Mouse (Mus musculus) G1E (cell line): Measurements from ENCODE around the gene Rtn4ip1.

ENCODE experiments used
- CTCF ChIP-seq: IDR thresholded peaks from 2 replicates; pipeline ENCODE4 v1.5.1; 2012; ENCODE audit warnings: low read depth, low read length, inconsistent platforms, mixed read lengths
- GATA1 ChIP-seq: IDR thresholded peaks from 2 replicates; pipeline ENCODE4 v1.6.1; 2012; ENCODE audit warnings: borderline replicate concordance, low read length, inconsistent platforms, mixed read lengths
- GATA2 ChIP-seq: IDR thresholded peaks from 2 replicates; pipeline ENCODE4 v1.6.1; 2012; ENCODE audit warnings: low read depth, low read length, inconsistent platforms, borderline replicate concordance
- POLR2AphosphoS5 ChIP-seq: IDR thresholded peaks from 2 replicates; pipeline ENCODE4 v1.6.1; 2012; ENCODE audit warnings: low read depth, low read length, inconsistent platforms; ENCODE audit not compliant: insufficient replicate concordance
- TAL1 ChIP-seq: conservative IDR thresholded peaks from 2 replicates; pipeline ENCODE4 v1.6.1; 2012; ENCODE audit warnings: low read depth, low read length, inconsistent platforms, mixed read lengths

GRCm38 (mm10) chr10:43997276-43997675 is 95.7 kb downstream of the Rtn4ip1 start:
- TF ChIP-seq CTCF: no peak
- no peak for TF ChIP-seq TAL1
- TF ChIP-seq POLR2AphosphoS5: no peak
- no peak for TF ChIP-seq GATA1
- TF ChIP-seq GATA2: no peak
